Mouse (Mus musculus): ENCODE results near the gene Krt32. TPM values are rescaled to one million over a fixed set of nuclear protein-coding genes. Genes with fewer than 3 reads are reported as not detected.

The Krt32 gene
- total RNA-seq (2022): not detected

DNA sequence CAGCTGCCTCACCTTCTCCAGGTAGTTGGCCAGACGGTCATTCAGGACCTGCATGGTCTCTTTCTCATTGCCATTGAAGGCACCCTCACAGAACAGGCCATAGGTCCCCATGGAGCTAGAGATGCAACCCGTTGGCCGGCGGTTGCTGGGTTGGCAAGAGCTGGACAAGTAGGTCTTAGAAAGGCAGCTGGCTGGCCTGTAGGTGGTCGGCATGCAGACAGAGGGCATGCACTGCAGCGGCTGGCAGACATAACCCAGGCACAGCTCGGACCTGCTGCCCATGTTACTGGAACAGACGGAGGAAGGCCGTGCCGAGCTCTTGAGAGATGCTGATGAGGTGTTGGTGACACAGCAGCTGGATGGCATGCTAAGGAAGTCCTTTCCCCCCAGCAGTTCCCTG lies at the start of gene Krt32:
Gene Krt32 (minus strand): TSS at position 366 of the 400 bp plus-strand sequence.
- no peak for DNase-seq (ENCODE audit: low spot score in 2 of 2)

- DNase-seq (ENCODE audit: low spot score in 2 of 2): no peak
Measured at GRCm38 (mm10) chr11:100137693-100138092, 49.7 kb upstream of the Krt32 start.

GRCm38 (mm10) chr11:100136559-100136958 lies 48.5 kb upstream of the Krt32 start:
- no peak for DNase-seq (ENCODE audit: low spot score in 2 of 2)

- no peak for DNase-seq (ENCODE audit: low spot score in 2 of 2)
Measured at GRCm38 (mm10) chr11:100135731-100136130, 47.7 kb upstream of the Krt32 start, which contains the start of gene Krt15. Gene Krt15, minus strand, starts transcription at chr11:100135928.

GRCm38 (mm10) chr11:100124901-100125300 lies 36.9 kb upstream of the Krt32 start:
- DNase-seq (ENCODE audit: low spot score in 2 of 2): no peak

- no peak for DNase-seq (ENCODE audit: low spot score in 2 of 2)
Measured at GRCm38 (mm10) chr11:100121466-100121865, 33.4 kb upstream of the Krt32 start, which contains the start of gene Krt13. Gene Krt13, minus strand, starts transcription at chr11:100121566.

GRCm38 (mm10) chr11:100120331-100120730 lies 32.3 kb upstream of the Krt32 start:
- no peak for DNase-seq (ENCODE audit: low spot score in 2 of 2)

DNA sequence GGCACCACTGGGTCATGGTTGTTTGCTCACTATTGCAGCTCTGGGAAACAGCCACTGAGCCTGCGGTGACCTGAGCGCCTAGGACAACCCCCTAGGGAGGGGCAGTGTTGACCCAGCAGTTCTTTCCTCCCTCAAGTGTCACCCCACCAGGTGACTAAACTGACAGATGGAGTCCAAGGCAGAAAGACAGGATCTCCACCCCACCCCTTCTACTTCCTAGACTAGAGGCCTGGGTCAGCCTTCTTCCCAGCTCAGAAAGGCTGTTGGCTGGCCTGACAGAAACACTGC lies 25.7 kb upstream of the Krt32 start:
- DNase-seq (ENCODE audit: low spot score in 2 of 2): no peak

DNA sequence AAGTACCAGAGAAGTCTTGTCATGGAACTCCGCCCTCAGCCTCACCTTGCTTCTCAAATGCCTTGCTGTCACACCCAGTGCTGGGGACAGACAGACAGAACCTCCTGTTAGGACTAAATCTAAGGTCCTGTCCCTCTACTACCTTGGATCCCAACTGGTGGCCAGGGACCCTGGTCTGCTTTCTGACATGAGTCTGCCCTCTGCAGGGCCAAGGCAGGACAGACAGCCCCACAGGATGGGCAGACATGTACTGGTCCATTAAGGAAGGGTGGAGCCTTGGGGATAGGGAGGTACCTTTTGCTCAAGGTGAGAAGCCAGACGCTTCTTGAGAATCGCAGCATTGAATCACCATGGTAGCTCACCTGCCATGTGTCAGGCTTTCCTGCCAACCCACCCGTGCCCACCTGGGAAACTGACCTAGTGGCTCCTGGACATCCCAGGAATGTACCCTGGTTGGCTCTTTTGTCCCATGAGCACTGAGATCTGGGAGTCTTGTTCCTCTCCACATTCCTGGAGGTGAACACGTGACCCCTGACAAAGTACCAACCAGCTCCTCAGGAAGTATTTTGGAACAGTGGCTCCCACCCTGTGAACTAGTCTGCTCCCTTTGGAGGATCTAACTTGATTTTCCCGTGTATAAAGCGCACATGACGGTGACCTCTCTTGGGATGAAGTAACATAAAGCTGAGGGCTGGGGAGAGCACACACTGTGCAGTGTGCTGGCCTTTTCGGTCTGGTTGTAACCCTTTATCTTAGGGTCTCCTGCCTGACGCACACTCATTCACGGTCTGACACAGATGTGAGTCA lies 25.1 kb upstream of the Krt32 start:
- DNase-seq (ENCODE audit: low spot score in 2 of 2): no peak

DNA sequence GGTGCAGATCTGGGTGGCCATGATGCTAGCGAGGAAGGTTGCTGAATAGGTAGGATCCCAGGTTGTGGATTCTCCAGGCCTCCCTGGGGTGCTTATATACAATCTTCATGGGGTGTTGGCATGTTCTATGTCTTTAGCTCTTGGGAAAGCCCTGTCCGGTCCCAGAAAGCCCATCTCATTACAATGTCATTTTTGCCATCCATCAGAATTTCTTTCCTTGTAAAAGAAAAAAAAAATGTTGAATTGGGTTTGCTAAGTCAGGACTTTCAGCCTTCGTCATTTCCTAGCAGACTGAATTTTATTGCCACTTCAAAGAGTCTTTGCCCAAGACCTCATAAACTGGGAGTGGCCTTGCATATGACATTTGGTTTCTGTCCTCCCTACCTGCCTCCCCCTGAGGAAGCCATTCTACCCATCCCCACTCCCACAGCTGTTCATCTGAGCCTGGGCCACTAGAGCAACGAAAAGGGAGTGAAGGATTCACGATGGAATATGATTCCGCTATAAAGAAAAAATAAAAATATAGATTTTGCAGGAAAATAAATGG lies 17.6 kb upstream of the Krt32 start, which contains the start of gene Krt36:
Gene Krt36 (minus strand): TSS at position 51 of the 547 bp plus-strand sequence.
- no peak for DNase-seq (ENCODE audit: low spot score in 2 of 2)

DNA sequence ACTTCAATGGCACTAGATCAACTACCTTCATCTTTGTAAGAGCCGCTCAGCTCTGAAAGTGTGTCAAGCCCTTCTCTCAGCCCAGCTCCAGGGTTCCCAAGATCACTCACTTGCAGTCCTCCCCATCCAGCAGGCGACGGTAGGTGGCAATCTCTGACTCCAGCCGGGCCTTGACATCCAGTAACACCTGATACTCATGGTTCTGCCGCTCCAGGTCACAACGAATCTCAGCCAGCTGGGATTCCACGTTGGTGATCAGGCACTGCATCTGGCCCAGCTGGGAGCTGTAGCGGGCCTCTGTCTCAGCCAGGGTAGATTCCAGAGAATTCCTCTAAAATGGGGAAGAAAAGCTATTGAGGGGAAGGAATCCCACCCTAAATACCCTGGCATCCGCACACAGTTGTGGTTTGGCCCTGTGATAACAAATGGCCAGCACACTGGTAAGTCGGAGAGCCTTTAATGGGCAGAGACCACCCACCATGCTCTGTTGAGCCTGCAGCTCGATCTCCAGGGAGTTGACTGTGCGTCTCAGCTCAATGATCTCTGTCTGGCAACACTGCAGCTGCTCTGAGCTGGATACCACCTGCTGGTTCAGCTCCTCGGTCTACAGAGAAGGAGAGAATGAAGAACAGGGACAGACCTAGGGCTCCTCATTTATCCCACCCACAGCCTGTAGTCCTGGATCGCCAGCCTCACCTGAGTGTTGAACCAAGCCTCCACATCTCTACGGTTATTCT lies 14.8 kb upstream of the Krt32 start:
- DNase-seq (ENCODE audit: low spot score in 2 of 2): no peak

- no peak for DNase-seq (ENCODE audit: low spot score in 2 of 2)
Measured at GRCm38 (mm10) chr11:100100391-100100790, 12.4 kb upstream of the Krt32 start.

DNA sequence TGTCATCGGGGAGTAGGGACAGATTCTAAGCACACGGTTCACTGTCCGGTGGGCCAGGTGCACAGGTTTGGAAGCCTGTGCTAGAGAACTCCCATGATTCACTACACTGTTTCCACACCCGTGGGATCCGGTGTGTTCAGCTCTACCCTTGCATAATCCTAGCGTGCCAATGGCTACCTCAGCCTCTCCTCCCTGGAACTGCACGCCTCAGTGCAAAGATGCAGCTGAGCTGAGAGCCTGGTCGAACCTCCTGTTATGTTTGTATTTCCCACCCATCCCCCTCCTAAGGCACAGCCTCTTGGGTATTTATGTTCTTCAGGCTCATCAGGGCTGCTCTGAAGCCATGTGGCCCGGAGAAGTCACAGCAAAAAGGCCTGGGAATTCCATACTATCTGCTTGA lies 9.8 kb upstream of the Krt32 start:
- DNase-seq (ENCODE audit: low spot score in 2 of 2): no peak

- DNase-seq (ENCODE audit: low spot score in 2 of 2): no peak
Measured at GRCm38 (mm10) chr11:100096141-100096540, 8.1 kb upstream of the Krt32 start, which contains the start of gene Krt35. Gene Krt35, minus strand, starts transcription at chr11:100096241.

DNA sequence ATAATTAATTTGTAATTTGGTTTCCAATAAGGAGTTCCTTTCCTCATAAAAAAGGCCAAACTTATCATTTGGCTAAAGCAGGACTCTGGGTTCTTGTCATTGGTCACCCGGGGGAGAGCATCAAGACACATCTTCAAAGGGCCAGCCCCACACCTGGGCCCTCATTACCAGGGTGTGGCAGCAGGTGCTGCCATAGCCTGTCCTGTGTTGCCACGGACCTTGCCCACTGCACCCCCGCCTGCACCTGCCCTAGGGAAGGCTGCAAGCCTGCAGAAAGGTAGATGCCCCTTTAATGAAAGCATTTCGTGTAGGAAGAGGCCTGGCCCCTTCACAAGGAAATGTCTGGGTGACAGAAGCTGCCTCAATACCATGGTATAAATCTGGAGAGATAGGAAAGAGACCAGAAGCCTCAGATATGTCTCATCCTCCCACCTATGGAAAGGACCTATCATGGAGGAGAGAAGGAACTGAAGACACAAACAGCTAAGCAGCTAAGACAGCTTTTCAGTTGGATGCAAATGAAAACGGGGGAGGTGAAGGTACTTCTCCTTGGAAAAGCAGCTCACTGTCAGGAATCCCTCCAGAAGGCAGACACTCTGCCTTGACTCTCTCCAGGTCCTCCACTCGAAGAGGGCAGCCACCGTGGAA lies 476 bp upstream of the Krt32 start:
- no peak for DNase-seq (ENCODE audit: low spot score in 2 of 2)

GRCm38 (mm10) chr11:100073873-100074272 lies 14.2 kb downstream of the Krt32 start:
- no peak for DNase-seq (ENCODE audit: low spot score in 2 of 2)

DNA sequence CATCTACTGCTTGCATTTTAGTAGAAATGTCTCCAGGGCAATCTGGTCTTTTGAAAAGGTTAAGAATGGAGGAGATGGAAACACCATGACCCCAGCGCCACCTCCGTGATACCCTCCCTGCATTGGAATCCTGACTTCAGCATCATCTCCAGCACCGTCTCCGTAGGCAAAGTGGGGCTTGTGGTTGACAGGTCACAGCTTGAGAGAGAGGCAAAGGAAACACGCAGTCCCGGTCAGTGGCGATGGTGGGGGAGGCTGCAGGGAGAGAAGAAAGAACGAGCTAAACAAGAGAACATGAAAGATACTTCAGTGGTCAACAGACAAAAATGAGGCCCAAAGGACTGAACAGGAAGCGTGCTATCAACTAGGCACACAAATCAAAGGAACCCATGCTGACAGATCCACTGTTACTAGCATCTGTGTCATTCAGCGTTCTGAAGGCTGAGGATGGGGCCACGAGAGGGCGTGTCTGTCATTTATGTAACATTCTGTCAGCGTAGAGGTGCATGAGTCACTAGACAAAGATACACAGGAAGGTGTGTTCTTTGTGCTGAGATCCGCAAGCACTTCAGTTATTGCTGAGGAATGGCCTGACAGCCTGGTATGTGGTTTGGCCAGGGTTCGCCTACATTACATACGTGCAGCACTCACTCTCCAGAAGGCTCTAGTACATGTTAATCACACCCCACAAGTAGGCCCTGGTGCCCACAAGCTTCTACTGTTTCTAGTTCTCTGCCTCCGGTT lies 20.6 kb downstream of the Krt32 start:
- DNase-seq (ENCODE audit: low spot score in 2 of 2): no peak

DNA sequence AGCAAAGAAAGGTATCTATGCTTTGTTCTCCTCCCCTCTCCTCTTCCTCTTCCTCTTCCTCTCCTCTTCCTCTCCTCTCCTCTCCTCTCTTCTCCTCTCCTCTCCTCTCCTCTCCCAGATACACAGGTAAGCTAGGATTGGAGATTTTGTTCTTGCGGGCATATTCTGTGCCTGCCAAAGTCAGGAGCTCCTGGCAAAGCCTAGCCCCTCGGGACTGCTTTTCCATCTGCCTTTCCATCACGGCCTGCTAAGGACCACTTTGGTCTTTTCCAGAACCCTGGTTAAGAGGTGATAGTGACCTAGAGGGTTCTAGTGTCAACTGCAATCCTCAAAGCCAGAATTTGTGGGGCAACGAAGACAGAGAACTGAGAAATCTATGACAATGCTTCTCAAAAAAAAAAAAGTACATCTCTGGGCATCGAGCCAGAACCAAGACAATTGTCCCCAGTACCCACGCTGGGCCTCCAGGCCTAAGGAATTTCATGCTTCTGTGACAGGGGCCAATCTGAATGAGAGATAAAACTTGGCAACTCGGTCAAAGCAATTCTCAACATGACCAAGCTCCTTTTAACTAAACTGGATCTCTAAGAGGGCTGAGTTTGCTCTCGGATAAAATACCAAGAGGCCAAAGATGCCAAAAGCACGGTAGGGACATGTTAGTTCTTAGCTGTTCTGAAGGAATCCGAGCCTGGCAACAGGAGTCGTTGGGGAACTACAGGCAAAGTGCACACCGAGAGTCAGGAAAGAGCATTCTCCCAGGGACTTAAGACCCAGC lies 21.6 kb downstream of the Krt32 start:
- no peak for DNase-seq (ENCODE audit: low spot score in 2 of 2)

DNA sequence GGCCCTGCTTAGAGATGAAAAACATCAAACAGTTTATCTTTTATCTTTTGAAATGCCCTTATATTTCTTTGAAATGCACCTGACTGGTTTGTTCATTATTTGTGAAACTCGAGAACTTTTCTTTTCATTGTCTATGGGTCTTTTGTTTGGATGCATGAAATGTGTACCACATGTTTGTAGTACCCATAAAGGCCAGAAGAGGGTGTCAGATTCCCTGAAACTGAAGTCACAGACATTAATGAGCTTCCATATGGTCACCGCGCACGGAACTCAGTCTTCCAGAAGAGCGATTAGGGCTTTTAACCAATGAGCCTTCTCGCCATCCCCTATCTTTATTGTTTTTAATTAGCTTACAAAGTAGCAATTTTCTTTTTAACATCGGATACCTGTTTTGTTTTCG lies 29.2 kb downstream of the Krt32 start:
- no peak for DNase-seq (ENCODE audit: low spot score in 2 of 2)
